Mouse (Mus musculus): Measurements from ENCODE around the gene Ptprcap. TPM values are rescaled to one million over a fixed set of nuclear protein-coding genes. Genes with fewer than 3 reads are reported as not detected.
"Not testable (repeated sequence)": the region's sequence is repeated elsewhere in the genome, so short reads cannot be mapped to it uniquely, and the experiment has no call there.

The Ptprcap gene
- polyA plus RNA-seq (2012; rRNA removed) = 1.9 and 2.3 TPM in 2 replicates

GRCm38 (mm10) chr19:4153232-4153654 is at the start of gene Ptprcap:
TSS of gene Ptprcap (plus strand) at chr19:4153604.
- DNase-seq (ENCODE audit: extremely low spot score in 1 of 2, low spot score in 1 of 2) = no peak

GRCm38 (mm10) chr19:4103792-4104191 is 49.6 kb upstream of the Ptprcap start:
- DNase-seq (ENCODE audit: extremely low spot score in 1 of 2, low spot score in 1 of 2) = no peak

- DNase-seq (ENCODE audit: extremely low spot score in 1 of 2, low spot score in 1 of 2) = no peak
These were observed 48.7 kb upstream of the Ptprcap start for GRCm38 (mm10) chr19:4104675-4105194.

- no peak for DNase-seq (ENCODE audit: extremely low spot score in 1 of 2, low spot score in 1 of 2)
These were observed 46.8 kb upstream of the Ptprcap start for GRCm38 (mm10) chr19:4106654-4107053.

DNA sequence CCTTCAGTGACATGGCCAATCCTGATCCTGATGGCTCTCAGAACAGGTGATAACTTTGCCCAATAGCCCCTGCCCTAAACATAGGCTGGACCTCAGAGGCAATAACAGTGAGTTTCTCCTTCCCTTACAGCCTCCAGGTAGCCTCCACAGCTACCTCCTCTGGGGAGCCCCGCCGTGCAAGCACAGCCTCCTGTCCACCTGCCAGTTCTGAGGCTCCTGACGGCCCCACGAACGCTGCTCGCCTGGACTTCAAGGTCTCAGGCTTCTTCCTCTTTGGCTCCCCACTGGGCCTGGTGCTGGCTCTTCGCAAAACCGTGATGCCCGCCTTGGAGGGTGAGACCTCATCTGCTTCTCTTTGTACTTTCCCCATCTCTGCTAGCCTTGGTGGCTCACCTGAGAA is 44.9 kb upstream of the Ptprcap start:
- no peak for DNase-seq (ENCODE audit: extremely low spot score in 1 of 2, low spot score in 1 of 2)

- DNase-seq (ENCODE audit: extremely low spot score in 1 of 2, low spot score in 1 of 2) = no peak
These were observed 41.1 kb upstream of the Ptprcap start for GRCm38 (mm10) chr19:4112063-4112960.

DNA sequence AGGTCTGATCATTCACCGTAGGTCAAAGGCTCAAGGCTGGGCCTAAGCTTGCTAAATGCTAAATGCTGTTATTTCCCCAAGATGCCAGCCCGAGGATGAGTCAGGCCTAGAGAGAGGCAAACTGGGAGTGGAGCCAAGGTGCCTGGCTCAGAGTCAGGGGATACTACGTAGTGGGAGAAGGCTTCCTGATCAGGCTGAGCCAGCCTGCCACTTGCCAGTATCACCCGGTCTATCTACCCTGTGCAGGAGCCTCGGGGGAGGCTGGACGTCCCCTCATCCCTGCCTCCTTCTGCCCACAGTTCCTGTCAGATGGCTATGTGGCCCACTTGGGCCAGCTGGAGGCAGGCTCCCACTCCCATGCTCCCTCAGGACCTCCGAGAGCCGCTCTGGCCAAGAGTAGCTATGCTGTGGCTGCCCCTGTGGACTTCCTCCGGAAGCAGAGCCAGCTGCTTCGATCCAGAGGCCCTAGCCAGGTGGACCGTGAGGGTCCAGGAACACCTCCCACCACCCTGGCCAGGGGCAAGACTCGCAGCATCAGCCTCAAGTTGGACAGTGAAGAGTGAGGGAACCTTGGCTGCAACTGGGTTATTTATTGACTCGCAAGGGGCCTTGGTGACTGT is 40.1 kb upstream of the Ptprcap start:
- DNase-seq (ENCODE audit: extremely low spot score in 1 of 2, low spot score in 1 of 2) = peak; percentile 76 to 93

GRCm38 (mm10) chr19:4113806-4114230 is 39.6 kb upstream of the Ptprcap start:
- DNase-seq (ENCODE audit: extremely low spot score in 1 of 2, low spot score in 1 of 2) = no peak

DNA sequence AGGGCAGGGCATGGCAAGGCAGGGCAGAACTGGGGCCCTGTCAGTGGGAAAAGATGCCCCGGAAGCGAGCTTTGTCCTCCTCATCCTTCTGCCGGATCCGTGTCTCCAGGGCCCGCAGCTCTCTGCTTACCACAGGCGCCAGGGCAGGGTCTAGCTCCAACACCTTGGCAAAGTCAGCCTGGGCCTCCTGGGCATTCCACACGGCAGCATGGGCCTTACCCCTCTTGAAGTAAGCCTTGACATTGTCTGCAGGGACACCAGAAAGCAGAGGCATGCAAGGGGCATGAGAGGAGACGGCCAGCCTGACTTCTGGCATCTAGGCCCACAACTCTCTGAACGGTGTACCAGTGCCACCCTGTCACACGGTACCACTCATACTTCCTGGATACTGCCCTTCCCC is 38.9 kb upstream of the Ptprcap start:
- no peak for DNase-seq (ENCODE audit: extremely low spot score in 1 of 2, low spot score in 1 of 2)

GRCm38 (mm10) chr19:4115144-4115543 is 38.3 kb upstream of the Ptprcap start:
- no peak for DNase-seq (ENCODE audit: extremely low spot score in 1 of 2, low spot score in 1 of 2)

- no peak for DNase-seq (ENCODE audit: extremely low spot score in 1 of 2, low spot score in 1 of 2)
These were observed 37.6 kb upstream of the Ptprcap start for GRCm38 (mm10) chr19:4115816-4116215.

DNA sequence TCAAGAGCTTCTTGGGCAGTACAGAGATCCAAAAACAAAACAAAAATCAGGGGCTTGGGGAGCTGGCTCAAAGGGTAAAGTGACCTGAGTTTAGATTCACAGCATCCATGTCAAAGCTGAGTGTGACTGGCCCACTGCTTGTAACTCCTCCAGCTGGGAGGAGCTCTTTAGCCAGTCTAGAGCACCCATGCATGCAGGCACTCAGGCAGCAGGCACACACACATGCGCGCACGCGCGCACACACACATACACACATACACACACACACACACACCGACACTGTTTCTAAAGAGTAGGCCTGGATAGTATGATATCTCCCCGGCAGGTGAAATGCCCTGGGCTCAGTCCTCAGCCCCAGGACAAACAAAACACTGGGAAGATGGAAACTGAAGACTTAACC is 36.4 kb upstream of the Ptprcap start:
- no peak for DNase-seq (ENCODE audit: extremely low spot score in 1 of 2, low spot score in 1 of 2)

- no peak for DNase-seq (ENCODE audit: extremely low spot score in 1 of 2, low spot score in 1 of 2)
These were observed 35.1 kb upstream of the Ptprcap start for GRCm38 (mm10) chr19:4118350-4118749.

GRCm38 (mm10) chr19:4119716-4120487 is 33.5 kb upstream of the Ptprcap start:
- DNase-seq (ENCODE audit: extremely low spot score in 1 of 2, low spot score in 1 of 2) = no peak

DNA sequence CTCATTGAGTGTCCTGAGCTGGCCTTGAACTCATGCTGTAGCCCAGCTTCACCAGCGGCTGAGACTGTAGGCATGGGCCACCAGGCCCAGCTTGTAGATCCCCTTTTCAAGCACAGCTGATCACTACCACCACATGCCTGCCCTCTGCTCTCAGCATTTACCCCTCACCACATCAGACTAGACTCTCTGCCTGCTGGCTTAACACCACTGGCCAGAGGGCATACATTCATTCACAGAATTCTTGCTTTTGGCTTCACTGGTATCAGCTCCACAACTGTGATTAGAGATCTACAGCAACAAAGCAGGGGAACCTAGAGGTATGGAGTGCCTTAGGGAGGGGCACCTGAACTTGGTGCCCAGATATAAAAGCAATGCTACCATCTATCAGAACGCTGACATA is 32.9 kb upstream of the Ptprcap start:
- DNase-seq (ENCODE audit: extremely low spot score in 1 of 2, low spot score in 1 of 2) = no peak

DNA sequence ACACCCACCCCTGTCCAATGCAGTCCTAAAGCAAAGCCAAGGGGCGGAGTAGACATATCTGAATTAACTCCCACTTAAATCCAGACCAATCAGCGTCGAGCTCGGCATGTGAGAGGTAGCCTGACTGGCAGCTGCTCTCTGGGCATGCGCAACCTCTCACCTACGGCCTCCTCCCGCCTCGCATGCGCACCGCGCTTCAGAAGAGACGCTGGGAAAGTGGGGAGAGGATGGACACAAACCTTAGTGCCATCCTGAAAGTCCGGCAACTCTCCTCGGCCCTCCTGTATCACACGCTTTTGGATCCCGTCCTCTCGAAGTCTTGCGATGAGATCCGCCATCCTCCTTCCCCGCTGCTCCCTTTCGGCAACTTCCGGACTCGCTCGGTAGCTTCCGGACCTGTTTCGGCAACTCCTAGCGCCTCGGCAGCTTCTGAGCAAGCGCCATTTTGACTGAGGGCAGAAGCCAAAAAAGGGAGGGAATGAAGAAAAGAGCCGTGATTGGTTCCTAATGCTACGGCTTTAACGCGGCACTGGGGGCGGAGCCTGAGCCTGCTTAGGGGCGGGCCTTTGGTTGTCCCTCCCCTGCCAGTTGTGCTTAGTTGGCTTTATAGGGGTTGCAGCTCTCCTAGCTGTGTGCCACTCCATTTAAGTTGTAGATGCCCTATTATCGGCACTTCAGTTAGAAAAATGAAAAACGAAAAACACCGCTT is 32.2 kb upstream of the Ptprcap start:
- peak; percentile 96 to 99 for DNase-seq (ENCODE audit: extremely low spot score in 1 of 2, low spot score in 1 of 2)

- not testable (repeated sequence) for DNase-seq (ENCODE audit: extremely low spot score in 1 of 2, low spot score in 1 of 2)
These were observed 31.5 kb upstream of the Ptprcap start for GRCm38 (mm10) chr19:4121896-4122295.

DNA sequence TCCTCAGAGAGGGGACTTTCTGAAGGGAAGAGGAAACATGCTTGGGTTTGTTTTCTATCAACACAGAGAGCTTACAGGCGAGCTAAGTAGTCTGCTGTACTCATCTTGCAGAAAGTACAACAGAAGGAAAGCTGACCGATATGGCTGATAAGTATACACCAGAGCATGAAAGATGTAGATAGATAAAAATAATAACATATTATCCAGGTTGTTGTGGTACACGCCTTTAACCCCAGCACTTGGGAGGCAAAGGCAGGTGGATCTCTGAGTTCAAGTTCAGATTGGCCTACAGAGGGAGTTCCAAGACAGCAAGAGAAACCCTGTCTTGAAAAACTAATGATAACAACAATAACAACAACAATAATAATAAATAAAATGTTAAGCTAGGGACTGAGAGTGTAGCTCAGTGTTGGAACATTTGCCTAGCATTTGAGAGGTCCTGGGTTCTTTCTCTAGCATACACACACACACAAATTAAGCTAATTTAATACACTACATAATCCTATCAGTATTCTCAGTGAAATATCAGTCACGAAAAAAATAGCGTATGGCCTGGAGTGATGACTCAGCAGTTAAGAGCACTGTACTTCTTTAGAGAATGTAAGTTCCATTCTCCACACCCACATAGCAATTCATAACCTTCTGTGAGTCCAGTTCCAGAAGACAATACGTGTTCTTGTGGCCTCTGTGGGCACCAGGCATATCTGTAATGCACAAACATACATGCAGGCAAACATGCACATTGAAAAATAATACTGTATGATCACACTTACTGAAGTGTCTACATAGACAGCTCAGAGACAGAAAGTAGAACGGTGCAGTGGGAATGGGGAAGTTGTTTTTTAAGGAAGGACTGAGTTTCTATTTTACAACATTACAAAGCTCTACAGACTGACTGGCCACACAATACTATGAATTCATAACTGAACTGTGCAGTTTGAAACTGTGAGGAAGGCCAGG is 30.7 kb upstream of the Ptprcap start:
- no peak for DNase-seq (ENCODE audit: extremely low spot score in 1 of 2, low spot score in 1 of 2)

DNA sequence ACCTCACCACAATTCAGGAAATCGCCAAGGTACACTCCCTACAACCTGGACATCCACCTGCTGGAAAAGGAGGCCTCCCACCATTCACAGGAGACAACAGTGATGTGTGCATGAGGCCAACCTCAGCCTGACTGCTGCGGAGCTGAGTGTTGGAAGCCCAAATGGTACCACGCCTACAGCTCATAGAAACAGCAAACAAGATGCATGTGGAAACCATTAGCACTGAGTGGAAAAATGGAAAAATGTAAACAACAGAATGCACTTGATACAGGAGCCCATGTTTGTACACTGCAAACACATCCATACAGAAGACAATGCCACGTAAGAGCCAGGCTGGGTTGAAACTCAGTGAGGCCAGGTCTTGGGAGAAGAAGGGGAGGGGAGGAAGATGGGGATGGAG is 29.0 kb upstream of the Ptprcap start:
- no peak for DNase-seq (ENCODE audit: extremely low spot score in 1 of 2, low spot score in 1 of 2)

All from frontal cortex, adult 2 months (tissue).